Mouse (Mus musculus) liver, adult 2 months (tissue): ENCODE data around the gene Gpi1. TPM values are rescaled to one million over a fixed set of nuclear protein-coding genes. Genes with fewer than 3 reads are reported as not detected.
A peak's percentile ranks its signal among the peaks of the same experiment; 100 is the strongest.

Experiments used
- DNase-seq: peaks from one replicate; pipeline ENCODE4 v3.0.0-alpha.2; 2011; ENCODE audit warnings: low read depth, low spot score; ENCODE audit errors: extremely low read depth
- H3K27ac ChIP-seq: fragments of 200-500 bp; replicated peaks from 2 replicates; pipeline ENCODE4 v1.5.1; 2012; ENCODE audit warnings: low read depth, mild to moderate bottlenecking, control low read depth, inconsistent platforms, low read length; ENCODE audit not compliant: insufficient read depth
- H3K27me3 ChIP-seq: fragments of 200-500 bp; 2 replicates; pipeline ENCODE4 v1.6.1; 2012; ENCODE audit warnings: mild to moderate bottlenecking, moderate library complexity, low read length, inconsistent platforms; ENCODE audit not compliant: control insufficient read depth, insufficient read depth
- H3K36me3 ChIP-seq: fragments of 200-500 bp; 2 replicates; pipeline ENCODE4 v1.6.1; 2012; ENCODE audit warnings: low read length, inconsistent platforms; ENCODE audit not compliant: control insufficient read depth, insufficient read depth
- H3K4me1 ChIP-seq: fragments of 200-500 bp; 2 replicates; pipeline ENCODE4 v1.6.1; 2011; ENCODE audit warnings: low read length; ENCODE audit not compliant: control insufficient read depth, insufficient read depth
- H3K4me3 ChIP-seq: fragments of 200-500 bp; 2 replicates; pipeline ENCODE4 v1.5.1; 2011; ENCODE audit warnings: low read depth, mild to moderate bottlenecking, control low read depth, low read length, moderate library complexity; ENCODE audit not compliant: insufficient read depth
- H3K79me2 ChIP-seq: fragments of 200-500 bp; 2 replicates; pipeline ENCODE4 v1.6.1; 2012; ENCODE audit warnings: inconsistent platforms, mild to moderate bottlenecking, low read length, moderate library complexity; ENCODE audit not compliant: control insufficient read depth, insufficient read depth
- H3K9ac ChIP-seq: fragments of 200-500 bp; 2 replicates; pipeline ENCODE4 v1.6.1; 2012; ENCODE audit warnings: low read depth, mild to moderate bottlenecking, control low read depth, inconsistent platforms, low read length
- CTCF ChIP-seq: fragments of 200-500 bp; IDR thresholded peaks from 2 replicates; pipeline ENCODE4 v1.5.1; 2011; ENCODE audit warnings: low read depth, low read length, control low read depth
- POLR2A ChIP-seq: fragments of 200-500 bp; IDR thresholded peaks from 2 replicates; pipeline ENCODE4 v1.6.1; 2011; ENCODE audit warnings: low read length, control low read depth; ENCODE audit not compliant: insufficient read depth; ENCODE audit errors: extremely low read depth
- WGBS: fragments of 180-500 bp; shearing (Covaris S2); methylation state at CpG from one replicate; pipeline ENCODE4 v1.1.7; 2018; 5-methylcytosine and 5-hydroxymethylcytosine counted together
- polyA plus RNA-seq: library from polyadenylated mRNA; depleted of rRNA; stranded (reverse); fragments of >200 nt; gene quantifications from 2 replicates; pipeline ENCODE4 v1.2.3, GENCODE M21; 2012; rRNA removed
- total RNA-seq: library from RNA; depleted of rRNA; stranded (reverse); fragments of >200 nt; gene quantifications from 2 replicates; pipeline ENCODE4 v1.2.3, GENCODE M21; 2014; rRNA removed

Gene Gpi1
- 61.8 and 74.2 TPM in 2 replicates for total RNA-seq
- polyA plus RNA-seq = 100 and 127 TPM in 2 replicates

GRCm38 (mm10) chr7:34230116-34230515 is at the start of gene Gpi1:
Gene Gpi1 (minus strand): TSS chr7:34230336.
- under 1% methylated on average over 39 of the region's 39 CpGs for WGBS
- Histone ChIP-seq H3K4me3 (peak within 1 kb of the TSS; percentile 90), H3K27me3 (no peaks in the 10 kb centered on the region), H3K36me3 (no peaks in the 10 kb centered on the region), H3K9ac (peak within 1 kb of the TSS; percentile 89), H3K4me1 (peaks cover 46% of the 10 kb centered on the region), H3K27ac (peak within 1 kb of the TSS; percentile 78), H3K79me2 (peaks cover 12% of the 10 kb centered on the region; the same call in 1 of the 2 replicates)
- peak; percentile 48 for TF ChIP-seq CTCF
- TF ChIP-seq POLR2A = peak; percentile 91
- peak; percentile 86 for DNase-seq

GRCm38 (mm10) chr7:34277656-34278055 is 47.5 kb upstream of the Gpi1 start:
- TF ChIP-seq CTCF = no peak
- TF ChIP-seq POLR2A = no peak
- no peak overlapping the region for H3K9ac ChIP-seq
- H3K36me3 ChIP-seq = peaks cover 5% of the 10 kb centered on the region; the same call in 1 of the 2 replicates
- WGBS = 90% methylated on average over 2 of the region's 2 CpGs
- H3K27me3 ChIP-seq = no peaks in the 10 kb centered on the region
- H3K27ac ChIP-seq = no peak overlapping the region
- no peak for DNase-seq
- H3K79me2 ChIP-seq = peaks cover 19% of the 10 kb centered on the region; the same call in 1 of the 2 replicates
- peaks cover 1% of the 10 kb centered on the region; the same call in 1 of the 2 replicates for H3K4me1 ChIP-seq
- no peak overlapping the region for H3K4me3 ChIP-seq

- Histone ChIP-seq H3K27ac (no peak overlapping the region), H3K4me3 (no peak overlapping the region), H3K4me1 (peaks cover 1% of the 10 kb centered on the region), H3K36me3 (peaks cover 6% of the 10 kb centered on the region; the same call in 1 of the 2 replicates), H3K79me2 (peaks cover 18% of the 10 kb centered on the region; the same call in 1 of the 2 replicates), H3K27me3 (no peaks in the 10 kb centered on the region), H3K9ac (no peak overlapping the region)
- WGBS = 49% methylated on average over 3 of the region's 3 CpGs
- no peak for TF ChIP-seq POLR2A
- TF ChIP-seq CTCF = no peak
- DNase-seq = peak; percentile 92
Measured at GRCm38 (mm10) chr7:34276066-34276465, 45.9 kb upstream of the Gpi1 start.

- Histone ChIP-seq H3K79me2 (peaks cover 8% of the 10 kb centered on the region; the same call in 1 of the 2 replicates), H3K36me3 (peaks cover 5% of the 10 kb centered on the region), H3K4me1 (peaks cover 1% of the 10 kb centered on the region), H3K27me3 (no peaks in the 10 kb centered on the region), H3K4me3 (no peak overlapping the region), H3K27ac (no peak overlapping the region), H3K9ac (no peak overlapping the region)
- 80% methylated on average over 4 of the region's 4 CpGs for WGBS
- TF ChIP-seq CTCF (no peak), POLR2A (no peak)
- DNase-seq = no peak
Measured at GRCm38 (mm10) chr7:34272465-34272864, 42.3 kb upstream of the Gpi1 start.

- DNase-seq = no peak
- no peak overlapping the region for H3K9ac ChIP-seq
- TF ChIP-seq POLR2A (no peak), CTCF (no peak)
- H3K79me2 ChIP-seq = peaks cover 5% of the 10 kb centered on the region; the same call in 1 of the 2 replicates
- H3K4me1 ChIP-seq = peaks cover 6% of the 10 kb centered on the region
- no peak overlapping the region for H3K27ac ChIP-seq
- no peak overlapping the region for H3K4me3 ChIP-seq
- H3K27me3 ChIP-seq = no peaks in the 10 kb centered on the region
- WGBS = 85% methylated on average over 1 of the region's 1 CpGs
- peaks cover 7% of the 10 kb centered on the region for H3K36me3 ChIP-seq
Measured at GRCm38 (mm10) chr7:34268463-34268862, 38.3 kb upstream of the Gpi1 start.

GRCm38 (mm10) chr7:34266421-34266820 is 36.3 kb upstream of the Gpi1 start:
- no peaks in the 10 kb centered on the region for H3K79me2 ChIP-seq
- TF ChIP-seq POLR2A (no peak), CTCF (no peak)
- peaks cover 20% of the 10 kb centered on the region for H3K36me3 ChIP-seq
- DNase-seq = no peak
- no peak overlapping the region for H3K9ac ChIP-seq
- no peak overlapping the region for H3K4me3 ChIP-seq
- H3K4me1 ChIP-seq = peaks cover 6% of the 10 kb centered on the region
- 0 out of 2 replicates have a peak overlapping the region, but pooled peaks have one; percentile 22 for H3K27ac ChIP-seq
- H3K27me3 ChIP-seq = no peaks in the 10 kb centered on the region
